Mouse (Mus musculus) lung, postnatal 25 days (tissue): ENCODE data around the gene Apof.
"Not testable (repeated sequence)": the region's sequence is repeated elsewhere in the genome, so short reads cannot be mapped to it uniquely, and the experiment has no call there.

Experiments used
- DNase-seq: peaks from one replicate; pipeline ENCODE4 v3.0.0; 2022; ENCODE audit warnings: low spot score

Gene Apof

DNA sequence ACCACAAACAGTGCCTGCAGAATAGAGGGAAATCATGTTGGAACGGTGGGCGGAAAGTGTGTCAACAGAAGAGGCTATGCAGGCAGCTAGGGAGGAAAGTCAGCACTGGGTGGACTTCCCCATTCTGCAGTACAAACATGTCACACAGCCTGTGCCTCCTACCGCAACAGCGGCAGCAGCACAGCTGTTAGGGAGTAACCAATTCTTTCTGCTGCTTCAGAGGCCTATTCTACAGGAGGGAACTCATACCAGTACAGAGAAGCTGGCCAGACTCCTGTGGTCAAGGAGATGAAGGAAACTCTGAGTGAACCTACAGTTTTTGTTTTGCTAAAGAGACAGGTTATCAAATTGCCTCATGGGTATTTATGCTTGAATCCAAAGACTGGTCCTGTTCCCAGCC lies 9.5 kb upstream of the Apof start:
- DNase-seq, result peak; percentile 42

GRCm38 (mm10) chr10:128259946-128260345 lies 8.5 kb upstream of the Apof start:
- DNase-seq, result no peak

DNA sequence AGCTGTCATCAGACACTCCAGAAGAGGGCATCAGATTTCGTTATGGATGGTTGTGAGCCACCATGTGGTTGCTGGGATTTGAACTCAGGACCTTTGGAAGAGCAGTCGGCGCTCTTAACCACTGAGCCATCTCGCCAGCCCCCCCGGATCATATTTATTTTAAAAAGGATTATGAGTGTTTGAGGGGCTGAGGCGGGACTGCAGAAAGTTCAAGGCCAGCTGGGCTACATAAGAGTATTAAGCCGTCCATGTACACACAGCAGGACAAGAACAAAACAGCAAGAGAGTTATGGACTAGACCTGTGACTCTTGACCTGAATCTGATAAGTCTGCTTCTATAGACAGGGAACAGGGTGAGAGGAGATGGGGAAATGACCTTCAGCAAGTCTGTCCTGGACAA lies 8.1 kb upstream of the Apof start:
- not testable (repeated sequence) for DNase-seq

GRCm38 (mm10) chr10:128262300-128262699 lies 6.2 kb upstream of the Apof start:
- DNase-seq, result no peak

GRCm38 (mm10) chr10:128263393-128264310 lies 4.8 kb upstream of the Apof start:
- no peak for DNase-seq

DNA sequence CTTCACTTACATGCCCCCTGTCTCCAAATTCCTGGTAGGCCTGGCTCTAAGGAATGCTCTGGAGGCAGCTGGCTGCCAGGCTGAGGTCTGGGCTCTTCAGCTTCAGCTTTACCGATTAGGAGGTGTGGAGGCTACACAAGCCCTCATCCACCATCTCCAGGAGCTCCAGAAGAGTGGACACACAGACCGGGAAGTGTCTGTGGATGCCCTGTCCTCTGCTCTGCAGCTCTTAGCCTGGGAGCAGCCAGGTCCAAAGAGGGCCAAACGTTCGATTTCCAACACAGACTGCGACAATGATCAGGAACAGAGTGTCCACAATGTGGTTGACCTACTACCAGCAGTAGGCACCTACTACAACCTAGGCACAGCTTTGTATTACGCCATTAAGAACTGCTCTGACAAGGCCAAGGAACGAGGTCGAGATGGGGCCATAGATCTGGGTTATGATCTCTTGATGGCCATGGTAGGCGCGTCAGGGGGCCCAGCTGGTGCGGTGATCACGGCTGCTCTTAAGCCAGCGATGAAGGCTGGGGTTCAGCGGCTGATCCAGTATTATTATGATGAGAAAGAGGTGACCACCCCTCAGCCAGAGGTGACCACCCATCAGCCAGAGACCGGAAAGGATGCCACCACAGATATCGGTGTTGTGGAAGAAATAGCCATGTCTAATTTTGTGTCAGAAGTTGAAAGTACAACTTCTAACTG lies 887 bp downstream of the Apof start:
- no peak for DNase-seq

- DNase-seq, result peak; percentile 99
These were observed 1.9 kb downstream of the Apof start, which contains the start of gene Stat2 for GRCm38 (mm10) chr10:128270287-128270841. Stat2 (plus strand) TSS chr10:128270559.

DNA sequence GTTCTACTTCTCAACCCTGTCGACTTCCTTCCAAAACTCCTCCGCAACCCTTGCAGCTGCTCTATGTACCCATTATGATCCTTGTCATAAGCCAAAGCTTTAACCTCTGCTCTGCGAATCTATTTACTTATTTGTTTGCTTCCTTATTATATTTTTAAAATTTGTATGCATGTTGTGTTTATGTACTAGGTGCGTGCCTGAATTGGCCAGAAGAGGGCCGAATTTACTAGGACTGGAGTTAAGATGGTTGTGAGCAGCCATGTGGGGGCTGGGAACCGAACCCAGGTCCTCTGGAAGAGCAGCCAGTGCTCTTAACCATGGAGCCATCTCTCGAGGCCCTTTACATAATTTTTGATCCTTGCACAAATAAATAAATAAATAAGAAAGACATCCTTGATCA lies 2.4 kb downstream of the Apof start:
- no peak for DNase-seq

- peak; percentile 30 for DNase-seq
These were observed 3.4 kb downstream of the Apof start for GRCm38 (mm10) chr10:128271883-128272282.

DNA sequence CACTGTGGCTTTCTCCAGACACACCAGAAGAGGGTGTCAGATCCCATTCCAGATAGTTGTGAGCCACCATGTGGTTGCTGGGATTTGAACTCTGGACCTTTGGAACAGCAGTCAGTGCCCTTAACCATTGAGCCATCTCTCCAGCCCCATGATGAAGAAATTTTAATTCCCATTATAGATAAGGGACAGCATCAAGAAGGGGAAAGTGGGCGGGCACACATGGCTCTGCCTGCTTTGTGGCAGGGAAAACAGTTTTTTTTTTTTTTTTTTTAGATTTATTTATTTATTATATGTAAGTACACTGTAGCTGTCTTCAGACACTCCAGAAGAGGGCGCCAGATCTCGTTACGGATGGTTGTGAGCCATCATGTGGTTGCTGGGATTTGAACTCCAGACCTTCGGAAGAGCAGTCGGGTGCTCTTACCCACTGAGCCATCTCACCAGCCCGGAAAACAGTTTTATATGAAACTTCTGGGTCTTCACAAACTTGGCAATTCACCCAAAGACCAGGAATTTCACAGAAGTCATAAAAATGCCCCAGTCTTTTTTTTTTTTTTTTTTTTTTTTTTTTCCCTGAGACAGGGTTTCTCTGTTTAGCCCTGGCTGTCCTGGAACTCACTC lies 4.5 kb downstream of the Apof start:
- DNase-seq, result not testable (repeated sequence)

DNA sequence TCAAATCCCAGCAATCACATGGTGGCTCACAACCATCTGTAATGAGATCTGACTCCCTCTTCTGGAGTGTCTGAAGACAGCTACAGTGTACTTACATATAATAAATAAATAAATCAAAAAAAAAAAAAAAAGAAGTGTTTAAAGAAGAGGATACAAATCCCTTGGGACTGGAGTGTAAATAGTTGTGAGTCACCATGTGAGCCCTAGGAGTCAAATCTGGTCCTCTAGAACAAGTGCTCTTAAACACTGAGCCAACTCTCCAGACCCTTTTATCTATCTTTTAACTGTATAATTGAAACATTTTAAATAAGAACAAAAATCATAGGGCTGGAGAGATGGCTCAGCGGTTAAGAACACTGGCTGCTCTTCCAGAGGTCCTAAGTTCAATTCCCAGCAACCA lies 6.9 kb downstream of the Apof start:
- DNase-seq, result not testable (repeated sequence)

GRCm38 (mm10) chr10:128278158-128278557 lies 9.7 kb downstream of the Apof start:
- DNase-seq, result no peak

DNA sequence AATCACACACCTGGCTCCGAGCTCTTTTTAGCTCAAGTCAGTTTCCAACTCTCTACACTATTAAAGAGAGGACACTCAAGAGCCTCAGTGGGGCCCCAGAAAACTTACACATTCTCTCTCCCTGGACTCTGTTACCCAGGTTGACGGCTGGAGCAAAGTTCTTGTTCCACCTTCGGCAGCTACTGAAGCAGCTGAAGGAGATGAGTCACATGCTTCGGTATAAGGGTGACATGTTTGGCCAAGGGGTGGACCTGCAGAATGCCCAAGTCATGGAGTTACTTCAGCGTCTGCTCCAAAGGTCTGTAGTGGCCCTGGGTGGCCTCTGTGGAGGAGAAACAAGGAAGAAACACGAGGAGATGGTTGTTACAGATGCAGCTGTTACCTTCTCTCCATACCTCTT lies 12.5 kb downstream of the Apof start:
- no peak for DNase-seq

DNA sequence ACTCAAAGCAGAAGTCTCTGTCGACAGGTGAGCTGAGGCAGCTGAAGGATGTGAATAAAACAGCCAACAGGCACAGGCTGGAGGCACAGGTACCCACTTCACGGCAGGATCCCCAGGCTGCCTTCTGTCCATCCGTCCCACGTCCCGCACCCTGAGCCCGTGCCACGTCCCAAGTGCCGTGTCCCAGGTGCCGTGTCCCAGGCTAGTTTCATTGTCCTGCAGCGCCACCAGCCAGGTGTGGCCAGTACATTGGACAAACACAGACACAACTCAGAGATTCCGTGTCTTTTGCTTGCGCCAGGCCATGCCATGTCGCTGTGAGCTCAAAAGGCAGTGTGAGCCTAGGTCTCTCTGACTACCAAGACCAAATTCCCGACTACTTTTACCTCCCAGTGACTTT lies 13.2 kb downstream of the Apof start:
- no peak for DNase-seq

GRCm38 (mm10) chr10:128282886-128283450 lies 14.5 kb downstream of the Apof start:
- DNase-seq, result no peak

GRCm38 (mm10) chr10:128283604-128284579 lies 15.4 kb downstream of the Apof start:
- peak; percentile 49 for DNase-seq

DNA sequence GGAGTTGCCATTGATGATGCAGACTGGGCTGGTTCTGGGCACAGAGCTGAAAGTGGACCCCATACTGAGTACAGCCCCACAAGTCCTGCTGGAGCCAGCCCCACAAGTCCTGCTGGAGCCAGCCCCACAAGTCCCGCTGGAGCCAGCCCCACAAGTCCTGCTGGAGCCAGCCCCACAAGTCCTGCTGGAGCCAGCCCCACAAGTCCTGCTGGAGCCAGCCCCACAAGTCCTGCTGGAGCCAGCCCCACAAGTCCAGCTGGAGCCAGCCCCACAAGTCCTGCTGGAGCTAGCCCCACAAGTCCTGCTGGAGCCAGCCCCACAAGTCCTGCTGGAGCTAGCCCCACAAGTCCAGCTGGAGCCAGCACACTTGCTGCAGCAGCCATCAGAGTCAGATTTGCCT lies 22.1 kb downstream of the Apof start:
- not testable (repeated sequence) for DNase-seq

DNA sequence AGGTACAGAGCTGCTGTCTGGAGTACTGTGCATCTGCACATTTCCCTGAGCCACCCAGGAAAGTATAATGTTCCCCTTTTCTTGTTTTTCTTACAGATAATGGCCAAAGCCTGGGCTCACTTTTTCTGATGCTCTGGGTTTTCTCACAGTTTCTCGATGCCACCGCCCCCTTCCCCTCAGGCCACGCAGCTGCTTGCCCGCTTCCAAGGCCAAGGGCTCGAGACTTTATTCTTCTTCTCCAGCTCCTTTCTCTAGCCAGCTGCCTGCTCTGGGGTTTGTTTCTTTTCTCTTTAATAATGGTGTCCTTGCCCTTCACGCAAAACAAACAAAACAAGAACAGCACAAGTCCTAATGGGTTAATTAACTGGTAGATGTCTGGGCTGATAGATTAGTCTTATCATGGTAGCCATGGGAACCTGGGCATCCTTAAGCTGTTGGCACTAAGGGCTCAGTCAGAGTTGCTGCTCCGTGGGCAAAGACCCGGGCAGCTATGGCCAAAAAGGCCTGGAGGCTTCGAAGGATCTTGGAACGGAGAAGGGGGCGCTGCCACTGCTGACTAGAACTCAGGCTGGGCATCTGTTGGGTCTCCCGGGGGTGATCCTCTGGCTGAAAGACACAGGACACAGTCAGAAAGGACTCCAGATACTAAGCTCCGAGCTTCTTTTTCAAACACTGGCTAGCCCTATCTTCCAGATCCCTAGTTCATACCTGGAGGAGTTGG lies 28.1 kb downstream of the Apof start:
- DNase-seq, result no peak

DNA sequence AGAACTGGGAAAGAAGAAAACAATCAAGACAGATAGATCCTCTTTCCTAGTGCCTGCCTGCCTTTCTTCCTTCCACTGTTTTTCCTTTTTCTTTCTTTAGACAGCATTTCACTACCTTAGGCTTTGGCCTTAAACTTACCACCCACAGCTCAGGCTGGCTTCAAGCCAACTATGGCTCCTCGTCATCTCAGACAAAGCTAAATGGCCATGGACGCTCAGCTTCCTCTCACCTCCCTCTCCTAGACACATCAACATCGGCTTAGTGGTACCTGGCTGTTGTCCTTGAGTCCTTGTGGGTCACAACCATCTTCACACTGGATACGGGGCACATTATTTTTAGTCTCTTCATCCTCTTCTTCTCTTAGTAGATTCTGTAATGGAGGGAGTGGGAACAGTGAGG lies 28.8 kb downstream of the Apof start:
- DNase-seq, result no peak

DNA sequence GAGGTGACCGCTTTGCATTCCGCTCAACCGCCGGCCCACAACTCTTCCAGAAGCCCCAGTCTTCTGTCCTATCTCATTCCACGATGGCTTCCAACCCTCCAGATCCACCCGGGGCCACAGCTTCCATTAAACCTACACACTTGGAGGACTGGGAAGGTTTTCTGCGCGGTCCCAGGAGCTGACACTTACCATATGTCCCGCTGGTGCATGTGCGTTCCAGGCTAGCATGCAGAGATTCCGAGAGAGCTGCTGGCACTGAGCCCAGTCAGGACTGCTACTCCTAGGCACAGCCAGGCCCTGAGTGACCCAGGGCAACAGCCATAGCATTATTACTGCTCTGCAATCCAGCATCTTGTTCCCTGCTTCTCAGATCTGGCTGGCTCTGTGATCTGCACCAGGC lies 29.2 kb downstream of the Apof start:
- no peak for DNase-seq
